Mouse (Mus musculus) C2C12 (cell line): ENCODE data around the gene Hoxb3.

ENCODE experiments used
- CTCF ChIP-seq: IDR thresholded peaks from one replicate; pipeline ENCODE4 v1.5.1; 2011; ENCODE audit not compliant: control insufficient read depth, insufficient read depth, insufficient read length
- MAX ChIP-seq: IDR thresholded peaks from one replicate; pipeline ENCODE4 v1.6.1; 2011; ENCODE audit warnings: mild to moderate bottlenecking, control low read depth
- USF1 ChIP-seq: IDR thresholded peaks from one replicate; pipeline ENCODE4 v1.6.1; 2011; ENCODE audit warnings: low read depth, mild to moderate bottlenecking, control low read depth, moderate library complexity

- TF ChIP-seq CTCF (no peak), MAX (no peak), USF1 (no peak)
Measured at GRCm38 (mm10) chr11:96275896-96276295, 47.2 kb upstream of the Hoxb3 start.
